Mouse (Mus musculus): Measurements from ENCODE around the gene Cabp4. TPM values are rescaled to one million over a fixed set of nuclear protein-coding genes. Genes with fewer than 3 reads are reported as not detected.

Cabp4 gene
- total RNA-seq (2014; fragmentation: Nextera tagmentation), result 0.39 and 1.5 TPM in 2 replicates
- total RNA-seq (2017), result not detected in 2 replicates

DNA sequence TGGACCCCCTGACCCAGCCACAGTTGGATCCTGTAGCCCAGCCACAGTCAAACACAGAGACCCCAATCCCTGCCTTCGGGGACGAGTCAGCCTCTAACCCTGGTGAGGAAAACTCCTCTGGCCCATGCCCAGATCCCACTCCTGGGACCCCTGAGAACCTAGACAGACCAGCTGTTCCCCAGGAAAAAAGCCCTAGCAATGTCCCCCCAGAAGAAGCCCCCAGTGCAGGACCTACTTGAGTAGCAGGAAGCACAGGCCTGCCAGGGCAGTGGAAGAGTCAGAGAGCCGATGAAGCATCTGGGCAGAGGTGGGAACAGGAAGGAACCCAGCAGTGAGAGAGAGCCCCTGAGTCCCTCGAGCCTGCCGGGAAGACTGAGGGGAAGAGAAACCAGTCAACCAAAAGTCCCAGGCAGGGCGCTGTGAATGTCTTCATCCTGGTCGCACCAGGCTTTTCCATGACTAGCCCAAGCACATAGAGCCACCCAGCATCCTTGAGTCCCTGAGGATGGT, at the start of gene Cabp4:
Gene Cabp4, minus strand, starts transcription at position 275 of the 510 bp plus-strand sequence.
- no peak for ATAC-seq (replicated peaks; ENCODE audit: low FRiP score, low TSS enrichment, poor library complexity, severe bottlenecking)

DNA sequence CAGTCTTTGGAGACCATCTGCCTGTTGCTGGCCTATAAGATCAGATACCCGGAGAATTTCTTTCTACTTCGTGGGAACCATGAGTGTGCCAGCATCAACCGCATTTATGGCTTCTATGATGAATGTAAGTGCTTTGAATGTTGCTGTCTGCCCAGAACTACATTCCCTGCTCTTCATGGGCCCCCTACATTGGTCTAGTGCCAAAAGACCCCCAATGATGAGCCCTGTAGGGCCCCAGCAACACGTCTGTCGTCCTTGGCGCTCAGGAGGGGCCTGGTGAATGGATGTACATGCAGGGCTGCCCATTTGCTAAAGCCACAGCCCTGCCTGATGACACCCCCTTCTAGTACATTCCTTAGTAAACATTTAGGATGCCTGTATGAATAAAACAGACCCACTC, 49.3 kb upstream of the Cabp4 start:
- ATAC-seq (replicated peaks; ENCODE audit: low FRiP score, low TSS enrichment, poor library complexity, severe bottlenecking), result no peak

DNA sequence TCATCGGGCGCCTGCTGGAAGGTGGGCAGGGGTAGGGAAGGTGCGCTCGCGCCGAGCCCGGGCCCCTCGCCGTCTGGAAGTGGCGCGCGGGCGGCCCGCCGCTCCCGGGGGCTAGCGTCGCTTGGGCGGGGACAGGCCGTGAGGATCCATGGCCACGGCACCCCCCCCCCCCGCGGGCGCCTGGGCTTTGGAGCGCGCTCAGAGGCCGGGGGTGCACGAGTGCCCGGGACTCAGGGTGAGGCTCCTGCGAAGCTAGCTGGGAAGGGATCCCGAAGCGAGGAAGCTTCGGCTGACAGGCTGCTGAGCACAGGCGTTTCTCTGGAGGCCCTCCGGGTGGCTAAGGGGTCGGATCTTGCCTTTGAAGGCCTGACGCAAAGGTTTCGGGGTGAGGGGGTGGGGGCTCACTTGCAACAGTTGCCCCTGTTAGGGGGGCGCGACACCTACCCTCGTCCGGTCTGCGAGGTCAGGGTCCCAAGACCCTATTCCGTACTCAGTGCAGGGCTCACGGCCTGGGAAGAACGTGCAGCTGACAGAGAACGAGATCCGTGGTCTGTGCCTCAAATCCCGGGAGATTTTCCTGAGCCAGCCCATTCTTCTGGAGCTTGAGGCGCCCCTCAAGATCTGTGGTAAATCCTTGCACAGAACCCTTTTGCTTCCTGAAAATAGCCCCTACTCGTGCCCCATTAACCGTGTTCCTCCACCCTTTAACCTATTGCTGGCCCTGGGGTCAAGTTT, 48.6 kb upstream of the Cabp4 start:
- no peak for ATAC-seq (replicated peaks; ENCODE audit: low FRiP score, low TSS enrichment, poor library complexity, severe bottlenecking)

DNA sequence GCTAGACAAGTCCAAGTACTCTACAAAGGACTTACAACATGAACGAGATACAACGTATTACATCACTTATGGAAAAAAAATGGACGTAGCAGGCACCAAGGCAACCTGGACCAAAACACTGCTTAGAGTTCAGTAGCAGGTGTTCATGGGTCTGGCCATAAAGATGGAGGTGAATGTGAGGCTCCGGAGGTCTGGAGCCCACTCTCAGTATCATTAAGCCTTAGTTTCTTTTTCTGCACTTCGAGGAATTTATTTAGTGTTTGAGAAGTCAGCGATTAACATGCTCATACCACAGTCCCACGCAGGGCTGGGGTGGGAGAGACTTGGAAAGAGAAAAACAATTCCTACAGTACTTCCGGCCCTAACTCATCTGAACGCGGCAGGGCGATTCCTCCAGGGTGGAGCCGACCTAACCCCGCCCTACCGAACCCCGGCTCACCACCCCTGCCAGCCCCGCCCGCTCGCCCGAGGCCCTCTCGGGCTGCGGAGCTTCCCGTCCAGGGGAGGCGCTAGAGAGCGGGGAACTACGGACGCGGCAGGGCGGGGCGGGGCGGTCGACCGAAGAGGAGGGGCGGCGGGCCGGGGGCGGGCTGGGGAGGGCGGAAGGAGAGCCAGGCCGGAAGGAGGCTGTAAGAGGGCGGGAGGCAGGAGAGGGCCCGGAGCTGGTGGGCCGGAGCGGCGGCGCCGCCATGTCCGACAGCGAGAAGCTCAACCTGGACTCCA, 47.9 kb upstream of the Cabp4 start, which contains the start of gene Ppp1ca:
Gene Ppp1ca, plus strand, starts transcription at position 538 of the 723 bp plus-strand sequence.
- ATAC-seq (replicated peaks; ENCODE audit: low FRiP score, low TSS enrichment, poor library complexity, severe bottlenecking), result peak; percentile 87

DNA sequence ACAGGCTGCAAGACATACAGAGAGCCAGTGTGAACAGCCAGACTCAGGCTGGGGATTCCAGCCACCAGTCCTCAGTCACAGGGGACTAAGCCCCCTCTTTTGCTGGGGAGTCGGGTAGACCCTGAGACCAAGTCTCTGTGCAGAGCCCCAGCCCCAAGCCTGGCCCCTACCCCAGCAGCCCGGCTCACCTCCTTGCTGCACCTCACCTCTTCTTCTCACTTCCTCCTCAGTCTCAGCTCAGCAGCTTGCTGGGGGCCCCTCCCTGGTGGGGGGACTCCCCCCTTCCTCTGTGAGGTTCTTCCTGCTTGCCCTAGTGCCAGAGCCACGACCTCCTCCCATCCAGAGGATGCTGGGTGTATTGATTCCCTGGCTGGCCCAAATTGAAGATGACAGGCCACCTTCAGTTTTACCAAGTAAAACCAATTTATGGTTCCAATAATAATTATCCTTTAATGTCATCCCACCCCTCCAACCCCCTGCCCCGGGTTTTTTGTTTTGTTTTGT, 47.0 kb upstream of the Cabp4 start, which contains the start of gene Tbc1d10c:
Gene Tbc1d10c, minus strand, starts transcription at position 454 of the 504 bp plus-strand sequence.
- ATAC-seq (replicated peaks; ENCODE audit: low FRiP score, low TSS enrichment, poor library complexity, severe bottlenecking), result no peak

DNA sequence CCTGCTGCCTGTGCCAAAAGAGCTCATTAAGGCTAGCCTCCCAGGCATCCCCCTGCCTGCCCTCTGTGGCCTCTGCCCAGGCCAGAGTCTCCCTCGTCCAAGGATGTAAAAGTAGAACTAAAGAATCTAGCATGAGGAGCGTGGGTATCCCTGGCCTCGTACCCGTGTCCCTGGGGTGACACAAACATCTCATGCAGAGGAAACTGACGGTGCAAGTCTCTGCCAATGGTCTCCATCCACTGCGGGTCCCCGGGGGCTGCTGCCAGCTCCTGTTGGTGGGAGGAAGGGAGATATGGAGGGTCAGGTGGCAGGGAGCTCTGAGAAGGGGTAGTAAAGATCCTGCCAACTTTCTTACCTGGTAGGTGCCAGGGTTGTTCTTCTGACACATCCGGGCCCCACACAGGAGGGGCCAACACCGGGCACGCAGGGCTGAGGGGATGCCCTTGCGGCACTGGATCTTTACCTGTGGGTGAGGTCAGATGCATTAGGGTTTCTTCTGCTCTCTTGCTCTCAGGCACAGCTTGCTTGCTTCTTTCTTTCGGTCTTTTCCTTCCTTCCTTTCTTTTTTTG, 45.3 kb upstream of the Cabp4 start:
- no peak for ATAC-seq (replicated peaks; ENCODE audit: low FRiP score, low TSS enrichment, poor library complexity, severe bottlenecking)

DNA sequence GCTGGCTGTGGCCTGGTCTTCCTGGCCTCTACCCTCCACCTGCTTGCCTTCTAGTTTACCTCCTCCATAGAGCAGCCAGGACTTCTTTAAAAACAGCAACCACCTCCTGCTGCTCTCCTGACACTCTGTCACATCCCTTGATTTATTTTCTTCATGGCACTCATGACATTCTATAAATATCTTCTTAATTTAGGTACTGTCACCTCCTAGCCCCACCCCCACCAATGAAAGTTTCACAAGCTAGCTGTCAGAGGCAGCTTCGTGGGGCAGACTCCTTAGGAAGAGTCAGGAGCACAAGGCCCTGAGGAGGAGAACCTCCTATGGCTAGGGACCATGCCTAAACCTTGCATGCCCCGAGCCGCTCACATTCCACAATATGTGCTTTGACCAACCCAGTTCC, 43.5 kb upstream of the Cabp4 start:
- ATAC-seq (replicated peaks; ENCODE audit: low FRiP score, low TSS enrichment, poor library complexity, severe bottlenecking), result no peak

DNA sequence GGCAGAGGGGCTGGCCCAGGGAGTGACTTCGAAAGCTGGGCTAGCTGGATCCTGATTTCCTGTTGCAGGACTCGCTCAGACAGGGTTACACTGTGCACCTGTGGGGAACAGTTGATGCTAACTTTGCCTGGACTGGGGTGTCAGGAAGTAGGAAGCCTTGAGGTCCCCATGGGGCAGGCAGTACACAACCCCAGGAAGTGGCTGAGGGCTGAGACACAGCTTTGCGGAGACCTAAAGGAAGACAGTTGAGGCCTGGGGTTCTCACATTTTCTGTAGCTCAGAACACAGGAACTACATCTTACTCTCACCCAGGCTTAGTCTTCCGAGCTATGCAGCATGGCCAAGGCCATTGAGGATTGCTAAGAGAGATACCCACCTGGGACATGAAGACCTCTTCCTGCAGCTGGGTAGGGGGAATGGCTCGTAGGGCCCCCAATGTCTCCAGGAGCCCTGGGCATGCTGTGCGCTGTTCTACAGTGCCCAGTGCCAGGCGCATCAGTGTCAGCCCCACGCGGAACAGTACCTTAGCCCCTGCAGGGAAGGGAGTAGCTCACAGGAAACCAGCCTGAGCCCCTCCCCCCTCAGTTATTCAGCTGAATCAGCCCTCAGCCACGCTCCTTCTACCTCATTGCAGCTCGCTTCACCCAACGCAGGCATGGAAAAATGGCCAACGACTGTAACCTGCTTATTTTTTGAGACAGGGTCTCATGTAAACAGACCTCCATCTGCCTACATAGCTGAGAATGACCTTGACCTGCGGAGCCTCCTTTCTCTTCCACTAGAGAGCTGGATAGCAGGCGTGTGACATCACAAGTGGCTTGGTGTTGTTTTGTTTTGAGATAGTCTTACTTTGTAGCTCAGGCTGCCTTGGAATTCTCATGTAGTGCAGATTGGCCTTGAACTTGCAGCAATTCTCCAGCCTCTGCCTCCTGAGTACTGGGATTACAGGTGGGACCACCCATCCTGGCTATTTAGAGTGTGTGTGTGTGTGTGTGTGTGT, 41.4 kb upstream of the Cabp4 start:
- 0 out of 2 replicates have a peak, but pooled peaks have one; percentile 38 for ATAC-seq (replicated peaks; ENCODE audit: low FRiP score, low TSS enrichment, poor library complexity, severe bottlenecking)

DNA sequence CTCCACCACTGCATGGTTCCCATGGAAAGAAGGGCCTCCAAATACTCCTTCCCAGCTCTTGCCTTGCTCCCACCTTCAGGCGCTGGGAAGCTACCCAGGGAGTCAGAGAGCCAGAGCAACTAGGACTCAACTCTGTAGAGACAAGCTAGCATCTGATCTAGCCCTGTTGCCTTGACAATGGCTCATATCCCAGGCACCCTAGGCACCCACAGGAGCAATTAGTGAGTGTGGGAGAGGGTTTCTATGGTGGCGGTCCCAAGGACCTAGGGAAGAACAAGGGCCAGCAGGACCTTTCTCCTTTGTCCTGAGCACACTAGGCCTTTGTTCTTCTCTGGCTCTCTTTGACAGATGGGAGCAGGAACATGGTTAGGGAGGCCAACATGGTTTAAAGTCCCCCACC, 39.9 kb upstream of the Cabp4 start:
- no peak for ATAC-seq (replicated peaks; ENCODE audit: low FRiP score, low TSS enrichment, poor library complexity, severe bottlenecking)

DNA sequence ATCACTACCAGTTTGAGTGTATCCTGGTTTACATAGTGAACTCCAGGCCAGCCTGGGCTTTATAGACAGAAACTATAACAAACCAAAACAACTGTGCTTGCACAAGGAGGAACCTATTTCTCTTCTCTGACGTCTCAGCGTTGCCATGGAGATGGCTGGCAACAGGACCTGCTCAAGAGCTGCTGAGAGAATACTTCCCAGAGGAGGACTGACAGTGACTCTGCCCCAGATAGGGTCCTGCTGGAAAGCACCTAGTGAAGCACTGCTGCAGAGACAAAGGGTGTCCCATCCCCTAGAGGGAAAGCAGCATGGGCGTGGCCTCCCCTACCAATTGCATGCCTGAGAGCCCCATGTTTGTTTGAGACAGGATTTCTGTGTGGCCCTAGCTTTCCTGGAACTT, 38.1 kb upstream of the Cabp4 start:
- peak; percentile 40; the same call in 1 of the 2 replicates for ATAC-seq (replicated peaks; ENCODE audit: low FRiP score, low TSS enrichment, poor library complexity, severe bottlenecking)

DNA sequence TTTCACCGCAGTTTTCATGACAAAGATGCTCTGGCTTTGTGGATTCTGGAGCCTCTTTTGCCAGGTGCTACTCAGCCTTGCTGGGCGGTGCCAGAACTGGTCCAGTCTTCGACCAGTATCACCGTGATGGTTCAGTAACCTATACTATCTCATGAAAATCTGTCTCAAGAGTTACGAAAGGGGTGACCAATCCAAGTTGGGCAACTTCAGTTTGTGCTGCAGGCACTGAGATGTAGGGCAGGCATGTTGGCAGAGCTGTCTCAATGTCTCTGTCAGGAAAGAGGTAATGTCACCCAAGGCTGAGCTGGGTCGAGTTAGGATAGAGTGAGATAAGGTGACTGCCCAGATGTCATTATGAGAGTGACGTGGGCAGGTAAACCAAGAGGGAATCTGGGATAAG, 36.6 kb upstream of the Cabp4 start:
- no peak for ATAC-seq (replicated peaks; ENCODE audit: low FRiP score, low TSS enrichment, poor library complexity, severe bottlenecking)

DNA sequence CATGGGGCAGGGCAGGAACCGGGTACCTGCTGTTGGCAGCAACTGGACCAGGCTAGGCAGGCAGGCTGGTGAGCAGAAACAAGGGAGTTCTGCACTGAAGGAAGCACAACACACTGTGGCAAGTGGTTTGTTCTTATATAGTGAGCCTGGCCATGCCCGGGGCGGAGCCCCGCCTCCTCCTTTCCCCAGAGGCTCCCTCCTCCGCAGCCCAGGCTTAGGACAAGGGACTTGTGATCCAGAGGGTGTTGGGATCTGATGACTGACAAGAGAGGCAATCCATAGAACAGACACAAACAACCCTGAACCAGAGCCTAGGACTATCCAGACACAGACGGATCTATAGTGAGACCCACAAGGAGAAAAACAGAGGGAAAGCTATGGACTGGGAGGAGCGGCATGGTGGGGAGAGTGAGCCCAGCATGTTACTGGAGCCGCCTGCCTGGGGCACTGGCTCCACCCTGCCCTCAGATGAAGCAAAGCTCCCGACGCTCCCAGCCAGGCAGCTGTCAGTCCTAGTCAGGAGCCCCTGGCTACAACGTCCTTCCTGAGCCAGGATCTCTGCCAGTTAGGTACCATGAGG, 31.6 kb upstream of the Cabp4 start, which contains the start of gene Carns1:
Gene Carns1, minus strand, starts transcription at position 112 of the 580 bp plus-strand sequence.
- no peak for ATAC-seq (replicated peaks; ENCODE audit: low FRiP score, low TSS enrichment, poor library complexity, severe bottlenecking)

DNA sequence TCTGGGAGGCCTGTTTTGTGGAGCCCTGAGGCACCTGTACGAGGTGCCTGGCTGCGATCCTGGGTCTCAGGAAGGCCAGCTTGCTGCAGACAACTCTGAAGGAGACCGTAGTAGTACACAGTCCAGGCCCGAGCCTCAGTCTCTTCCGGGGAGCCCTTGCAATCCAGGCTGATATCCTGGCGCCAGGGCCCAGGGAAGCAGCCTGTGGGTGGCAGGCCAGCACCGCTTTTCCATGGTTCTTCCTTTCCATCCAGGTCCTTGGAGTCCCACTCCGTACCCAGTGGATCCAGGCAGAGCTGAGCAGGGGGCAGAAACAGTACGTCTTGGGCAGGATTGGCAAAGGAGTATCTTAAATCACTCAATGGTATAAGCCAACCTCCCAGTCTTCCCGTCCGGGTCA, 29.1 kb upstream of the Cabp4 start:
- no peak for ATAC-seq (replicated peaks; ENCODE audit: low FRiP score, low TSS enrichment, poor library complexity, severe bottlenecking)

DNA sequence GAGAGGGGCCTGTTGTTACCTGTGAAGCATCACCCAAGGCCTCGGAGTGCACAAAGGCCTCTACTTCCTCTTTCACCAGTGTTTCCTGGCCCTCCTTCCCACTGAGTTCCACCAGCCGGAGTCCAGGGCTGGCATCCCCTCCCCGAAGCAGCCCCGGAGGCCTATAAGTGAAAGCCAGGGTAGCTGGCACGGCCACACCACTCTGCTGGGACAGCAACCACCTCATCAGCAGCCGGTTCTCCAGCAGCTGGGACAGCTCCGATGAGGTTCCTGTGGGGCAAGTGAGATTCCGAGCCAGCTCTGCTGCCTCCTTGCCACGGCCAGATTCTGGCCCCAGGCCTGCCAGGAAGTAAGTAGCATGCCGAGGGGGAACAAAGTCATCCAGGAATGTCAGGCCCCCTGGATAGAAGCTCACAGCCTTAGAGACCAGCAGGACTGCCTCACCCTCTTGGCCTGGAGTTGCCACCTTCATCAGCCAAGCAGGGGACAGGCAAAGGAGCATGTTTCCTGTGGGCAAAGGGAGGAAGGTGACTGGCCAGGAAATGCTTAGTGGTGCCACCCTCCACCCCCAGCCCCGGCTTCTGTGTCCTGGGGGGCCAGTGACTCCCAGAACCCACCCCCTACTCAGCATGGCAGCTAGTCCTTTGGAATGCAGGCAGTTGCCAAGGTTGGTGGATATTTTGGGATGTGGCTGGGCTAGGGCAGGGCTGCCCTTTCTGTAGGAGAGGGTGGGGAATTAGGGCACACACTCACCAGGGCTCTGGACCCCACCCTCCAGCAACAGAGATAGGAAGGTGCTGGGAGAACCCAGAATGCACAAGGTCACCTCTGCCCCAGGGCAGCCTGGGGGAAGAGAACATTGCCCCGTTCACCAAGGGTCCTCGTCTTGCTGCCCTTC, 27.8 kb upstream of the Cabp4 start:
- ATAC-seq (replicated peaks; ENCODE audit: low FRiP score, low TSS enrichment, poor library complexity, severe bottlenecking), result no peak

DNA sequence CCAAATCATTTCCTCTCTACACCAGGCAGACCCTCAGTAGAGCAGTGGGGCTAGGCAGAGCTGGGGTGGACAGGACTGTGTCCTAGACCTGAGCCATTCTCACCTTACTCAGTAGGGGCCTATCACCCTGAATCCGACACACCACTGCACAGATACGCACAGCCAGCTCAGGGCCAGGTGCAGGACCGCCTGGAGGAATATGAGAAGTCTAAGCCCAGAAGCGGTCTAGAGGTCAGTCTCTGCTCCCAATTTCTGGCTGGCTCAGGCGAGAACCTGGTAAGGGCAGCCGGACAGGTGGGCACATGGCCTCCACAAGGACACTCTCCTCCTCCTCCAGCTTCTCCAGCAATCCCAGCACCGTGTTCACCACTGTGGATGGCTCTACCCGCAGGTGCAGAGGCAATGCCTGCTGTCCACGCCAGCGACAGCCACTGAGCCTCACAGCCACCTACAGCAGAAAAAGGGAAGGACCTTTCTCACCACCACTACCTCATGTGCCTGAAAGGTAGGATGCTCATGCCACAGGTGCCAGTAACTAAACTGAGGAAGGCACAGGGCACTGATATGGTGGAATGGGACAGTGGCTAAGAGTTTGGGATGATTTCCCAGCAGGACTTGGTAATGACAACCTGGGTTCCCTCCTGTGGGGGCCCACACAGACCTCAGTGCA, 27.0 kb upstream of the Cabp4 start:
- ATAC-seq (replicated peaks; ENCODE audit: low FRiP score, low TSS enrichment, poor library complexity, severe bottlenecking), result no peak

DNA sequence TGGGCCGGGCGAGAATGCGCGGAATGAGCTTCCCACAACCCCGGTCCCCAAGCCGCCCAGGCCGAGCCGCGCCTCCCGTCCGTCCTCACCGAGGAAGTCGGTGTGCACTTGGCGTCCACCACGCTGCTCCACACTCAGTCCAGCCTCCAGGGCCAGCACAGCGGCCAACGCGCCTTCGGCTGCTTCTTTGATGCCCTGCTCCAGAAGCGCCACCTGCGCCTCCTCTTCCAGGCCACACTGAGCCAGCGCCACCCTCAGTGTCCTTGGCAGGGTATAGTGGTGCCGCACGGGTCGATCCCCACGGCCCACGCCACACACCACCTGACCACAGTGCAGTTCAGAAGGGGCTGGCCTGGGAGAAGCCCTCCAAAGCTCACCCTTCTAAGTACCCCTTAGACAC, 26.0 kb upstream of the Cabp4 start:
- peak; percentile 16 for ATAC-seq (replicated peaks; ENCODE audit: low FRiP score, low TSS enrichment, poor library complexity, severe bottlenecking)

DNA sequence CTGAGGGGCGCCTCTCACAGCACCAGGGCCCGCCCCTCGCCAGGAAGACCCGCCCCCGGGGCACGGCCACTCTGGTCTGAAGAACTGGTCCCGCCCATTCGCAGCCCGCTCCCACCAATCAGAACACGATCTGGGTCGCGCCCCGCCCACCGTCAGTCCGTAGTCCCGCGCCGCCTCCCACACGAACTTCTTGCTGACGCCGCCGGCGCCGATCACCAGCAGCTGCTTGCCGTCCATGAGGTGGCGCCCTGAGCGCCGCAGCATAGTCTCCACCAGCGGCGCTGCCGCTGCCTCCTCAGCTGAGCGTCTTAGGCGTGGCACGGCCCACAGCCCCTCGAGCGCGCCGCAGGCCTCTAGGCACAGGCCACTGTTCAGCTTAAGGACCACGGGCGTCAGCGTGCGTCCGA, 25.5 kb upstream of the Cabp4 start:
- peak; percentile 92 for ATAC-seq (replicated peaks; ENCODE audit: low FRiP score, low TSS enrichment, poor library complexity, severe bottlenecking)

Measured in megakaryocyte-erythroid progenitor cell, adult 5-6 weeks (primary cell).